Mouse (Mus musculus) spleen, adult 2 months (tissue): Measurements from ENCODE around the gene Asic2. TPM values are rescaled to one million over a fixed set of nuclear protein-coding genes. Genes with fewer than 3 reads are reported as not detected.

Experiments used
- DNase-seq, 2 experiments: peaks; one replicate each; pipeline versions ENCODE4 v3.0.0 to v3.0.0-alpha.2; 2012 to 2021; ENCODE audit warnings: low spot score in 2 of 2, low read depth in 1 of 2
- H3K27ac ChIP-seq: fragments of 200-500 bp; 2 replicates; pipeline ENCODE4 v1.5.1; 2012; ENCODE audit warnings: low read length, inconsistent platforms; ENCODE audit not compliant: insufficient read depth
- H3K27me3 ChIP-seq: fragments of 200-500 bp; 2 replicates; pipeline ENCODE4 v1.6.1; 2012; ENCODE audit warnings: mild to moderate bottlenecking, moderate library complexity, low read length, inconsistent platforms; ENCODE audit not compliant: control insufficient read depth, insufficient read depth
- H3K36me3 ChIP-seq: fragments of 200-500 bp; 2 replicates; pipeline ENCODE4 v1.6.1; 2012; ENCODE audit warnings: mild to moderate bottlenecking, low read length, inconsistent platforms; ENCODE audit not compliant: control insufficient read depth, insufficient read depth
- H3K4me1 ChIP-seq: fragments of 200-500 bp; 2 replicates; pipeline ENCODE4 v1.6.1; 2011; ENCODE audit warnings: inconsistent platforms; ENCODE audit not compliant: control insufficient read depth, insufficient read depth, insufficient read length
- H3K4me3 ChIP-seq: fragments of 200-500 bp; 2 replicates; pipeline ENCODE4 v1.5.1; 2011; ENCODE audit warnings: mild to moderate bottlenecking, inconsistent platforms; ENCODE audit not compliant: insufficient read depth, insufficient read length; ENCODE audit errors: extremely low read depth
- CTCF ChIP-seq: fragments of 200-500 bp; IDR thresholded peaks from 2 replicates; pipeline ENCODE4 v1.5.1; 2011; ENCODE audit warnings: mild to moderate bottlenecking, inconsistent platforms; ENCODE audit not compliant: insufficient read depth, insufficient read length, insufficient replicate concordance; ENCODE audit errors: extremely low read depth
- POLR2A ChIP-seq: fragments of 200-500 bp; IDR thresholded peaks from 2 replicates; pipeline ENCODE4 v1.6.1; 2011; ENCODE audit warnings: low read depth, low read length, inconsistent platforms
- WGBS: fragments of 180-500 bp; shearing (Covaris S2); methylation state at CpG from one replicate; pipeline ENCODE4 v1.1.7; 2018; 5-methylcytosine and 5-hydroxymethylcytosine counted together
- polyA plus RNA-seq: library from polyadenylated mRNA; depleted of rRNA; stranded (reverse); fragments of >200 nt; gene quantifications from 2 replicates; pipeline ENCODE4 v1.2.3, GENCODE M21; 2012

Gene Asic2
- polyA plus RNA-seq, 1 experiment, result 0.46 TPM

GRCm38 (mm10) chr11:81902318-81902717 lies 65.9 kb downstream of the Asic2 start:
- no peaks in the 10 kb centered on the region for H3K27me3 ChIP-seq
- TF ChIP-seq POLR2A (no peak), CTCF (no peak)

GRCm38 (mm10) chr11:81897547-81898354 lies 70.5 kb downstream of the Asic2 start:
- no peaks in the 10 kb centered on the region for H3K27me3 ChIP-seq
- WGBS, result 42% methylated on average over 8 of the region's 8 CpGs

More at GRCm38 (mm10) chr11:81902318-81902717, 65.9 kb downstream of the Asic2 start:
- peak in 1 of 2 experiments; percentile 5 for DNase-seq
- Histone ChIP-seq H3K4me1 (peaks cover 7% of the 10 kb centered on the region; the same call in 1 of the 2 replicates), H3K27ac (peak overlapping the region; percentile 79), H3K4me3 (no peak overlapping the region), H3K36me3 (no peaks in the 10 kb centered on the region)

GRCm38 (mm10) chr11:81896511-81896910 lies 71.7 kb downstream of the Asic2 start:
- Histone ChIP-seq H3K4me3 (no peak overlapping the region), H3K36me3 (no peaks in the 10 kb centered on the region), H3K4me1 (peaks cover 2% of the 10 kb centered on the region; the same call in 1 of the 2 replicates), H3K27me3 (no peaks in the 10 kb centered on the region), H3K27ac (no peak overlapping the region)
- no peak for DNase-seq
- no peak for TF ChIP-seq CTCF
- TF ChIP-seq POLR2A, result no peak
- WGBS, result 84% methylated on average over 6 of the region's 6 CpGs

More at GRCm38 (mm10) chr11:81897547-81898354, 70.5 kb downstream of the Asic2 start:
- H3K27ac ChIP-seq, result no peak overlapping the region
- peaks cover 7% of the 10 kb centered on the region; the same call in 1 of the 2 replicates for H3K4me1 ChIP-seq
- no peak overlapping the region for H3K4me3 ChIP-seq
- no peak for DNase-seq
- H3K36me3 ChIP-seq, result no peaks in the 10 kb centered on the region
- TF ChIP-seq POLR2A, result no peak
- no peak for TF ChIP-seq CTCF

- DNase-seq, result no peak
- Histone ChIP-seq H3K27ac (no peak overlapping the region), H3K27me3 (no peaks in the 10 kb centered on the region), H3K36me3 (no peaks in the 10 kb centered on the region), H3K4me1 (no peaks in the 10 kb centered on the region), H3K4me3 (no peak overlapping the region)
- WGBS, result 70% methylated on average over 9 of the region's 9 CpGs
- TF ChIP-seq POLR2A (no peak), CTCF (no peak)
Measured at GRCm38 (mm10) chr11:81871506-81872213, 96.6 kb downstream of the Asic2 start.

GRCm38 (mm10) chr11:81865661-81866382 lies 102.4 kb downstream of the Asic2 start:
- TF ChIP-seq POLR2A (no peak), CTCF (no peak)
- Histone ChIP-seq H3K4me1 (no peaks in the 10 kb centered on the region), H3K27me3 (no peaks in the 10 kb centered on the region), H3K4me3 (no peak overlapping the region), H3K27ac (no peak overlapping the region), H3K36me3 (no peaks in the 10 kb centered on the region)
- WGBS, result 83% methylated on average over 10 of the region's 10 CpGs
- no peak for DNase-seq

- Histone ChIP-seq H3K27me3 (no peaks in the 10 kb centered on the region), H3K4me3 (no peak within 1 kb of the TSS), H3K4me1 (no peaks in the 10 kb centered on the region), H3K27ac (no peak within 1 kb of the TSS), H3K36me3 (no peaks in the 10 kb centered on the region)
- DNase-seq, result no peak
- 77% methylated on average over 4 of the region's 4 CpGs for WGBS
- TF ChIP-seq CTCF, result no peak
- TF ChIP-seq POLR2A, result no peak
Measured at GRCm38 (mm10) chr11:81860250-81860972, 107.8 kb downstream of the Asic2 start, which contains the start of gene 5530401A14Rik. 5530401A14Rik (plus strand) TSS chr11:81860673.
